Mouse (Mus musculus) layer of hippocampus, postnatal 10 days (tissue): ENCODE measurements around the gene Hist1h3c. TPM values are rescaled to one million over a fixed set of nuclear protein-coding genes. Genes with fewer than 3 reads are reported as not detected.

Source experiments
- DNase-seq, 2 experiments: peaks; one replicate each; pipeline ENCODE4 v3.0.0; 2021; ENCODE audit warnings: low spot score in 2 of 2
- total RNA-seq, 2 experiments: library from RNA; stranded (reverse); gene quantifications; 2 replicates each; pipeline ENCODE4 v1.2.3; 2021

Hist1h3c gene
- total RNA-seq, 2 experiments from 2014 or later, result 23.5 to 26.8 TPM

GRCm38 (mm10) chr13:23740256-23740840 is 5.1 kb downstream of the Hist1h3c start:
- no peak for DNase-seq

DNA sequence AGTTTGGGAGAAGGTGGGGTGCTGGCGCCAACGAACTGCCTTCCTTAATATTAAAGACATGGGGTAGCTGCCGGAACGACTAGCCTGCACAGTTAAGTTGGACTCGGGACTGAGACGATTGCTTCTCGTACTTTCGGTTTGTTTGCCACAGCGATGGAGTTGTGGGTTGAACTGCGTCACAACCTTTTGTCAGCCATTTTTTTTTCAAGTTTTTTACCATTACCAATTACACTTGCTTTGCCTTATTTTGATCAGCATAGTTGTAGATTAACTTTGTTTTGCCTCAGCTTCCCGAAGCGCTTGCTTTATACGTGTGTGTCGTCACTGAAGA is 5.5 kb downstream of the Hist1h3c start:
- no peak for DNase-seq

GRCm38 (mm10) chr13:23739069-23739921 is 6.1 kb downstream of the Hist1h3c start:
- DNase-seq, result peak; percentile 84 to 89

DNA sequence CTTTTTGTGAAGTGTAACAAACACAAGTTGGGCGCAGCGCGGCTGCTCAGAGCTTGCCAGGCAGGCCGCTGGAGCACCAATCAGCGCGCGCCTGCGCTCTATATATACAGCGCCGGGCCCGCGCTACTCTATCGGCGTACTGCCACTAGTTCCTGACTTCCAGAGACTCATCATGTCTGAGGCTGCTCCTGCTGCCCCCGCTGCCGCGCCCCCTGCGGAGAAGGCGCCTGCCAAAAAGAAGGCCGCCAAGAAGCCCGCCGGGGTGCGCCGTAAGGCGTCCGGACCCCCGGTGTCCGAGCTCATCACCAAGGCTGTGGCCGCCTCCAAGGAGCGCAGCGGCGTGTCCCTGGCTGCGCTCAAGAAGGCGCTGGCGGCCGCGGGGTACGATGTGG is 6.7 kb downstream of the Hist1h3c start, which contains the start of gene Hist1h1c:
Hist1h1c (plus strand) TSS at position 132 of the 392 bp plus-strand sequence.
- DNase-seq, result peak; percentile 80 to 85

DNA sequence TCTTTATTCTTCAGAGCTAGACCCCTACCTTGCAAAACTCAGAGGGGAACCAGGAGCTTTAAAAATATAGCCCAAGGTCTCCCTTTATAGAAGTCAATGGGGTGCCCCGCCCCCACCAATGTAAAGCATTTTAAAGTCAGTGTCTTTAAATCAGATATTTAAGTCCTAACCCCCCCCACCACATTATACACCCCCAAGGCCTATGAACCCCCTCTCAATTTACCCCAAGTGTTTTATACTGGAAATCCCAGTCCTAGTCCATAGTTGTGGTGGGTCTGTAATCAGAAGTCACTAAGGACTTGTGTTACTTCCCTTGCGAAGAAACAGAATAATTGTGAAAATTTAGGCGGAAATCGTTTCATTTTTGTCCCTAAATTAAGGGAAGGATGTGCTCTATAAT is 7.4 kb downstream of the Hist1h3c start:
- no peak for DNase-seq

GRCm38 (mm10) chr13:23737091-23737490 is 8.3 kb downstream of the Hist1h3c start:
- no peak for DNase-seq

DNA sequence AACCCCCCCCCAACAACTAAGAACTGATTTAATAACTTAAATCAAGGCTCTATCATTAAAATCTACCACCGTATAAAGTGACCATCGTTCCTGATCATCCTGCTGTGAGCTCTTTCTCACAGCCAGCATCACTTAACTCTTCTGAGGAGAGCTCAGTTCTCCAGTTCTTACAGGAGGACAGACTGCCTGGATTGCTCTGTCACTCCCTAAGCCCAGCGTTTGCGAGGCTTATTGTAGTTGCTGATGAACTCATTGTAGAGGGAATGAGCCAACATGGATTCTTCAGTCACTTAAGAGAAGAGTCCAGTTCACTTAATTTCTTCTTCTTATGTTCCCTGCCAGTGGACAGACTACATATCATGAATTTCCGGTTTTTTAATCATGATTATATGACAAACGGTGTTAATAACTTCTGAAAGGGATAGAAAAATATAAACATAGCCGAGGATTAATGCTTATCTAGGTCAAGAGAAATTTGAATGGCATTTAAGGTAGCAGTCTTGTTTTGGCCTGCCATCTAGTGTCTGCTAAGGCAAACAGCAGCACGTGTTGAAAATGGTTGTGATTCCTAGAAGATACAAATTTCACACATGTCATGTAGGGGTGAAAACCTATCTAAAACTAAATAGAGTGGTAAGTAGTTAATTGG is 13.1 kb downstream of the Hist1h3c start:
- DNase-seq, result no peak

GRCm38 (mm10) chr13:23730479-23730878 is 14.9 kb downstream of the Hist1h3c start:
- DNase-seq, result no peak

DNA sequence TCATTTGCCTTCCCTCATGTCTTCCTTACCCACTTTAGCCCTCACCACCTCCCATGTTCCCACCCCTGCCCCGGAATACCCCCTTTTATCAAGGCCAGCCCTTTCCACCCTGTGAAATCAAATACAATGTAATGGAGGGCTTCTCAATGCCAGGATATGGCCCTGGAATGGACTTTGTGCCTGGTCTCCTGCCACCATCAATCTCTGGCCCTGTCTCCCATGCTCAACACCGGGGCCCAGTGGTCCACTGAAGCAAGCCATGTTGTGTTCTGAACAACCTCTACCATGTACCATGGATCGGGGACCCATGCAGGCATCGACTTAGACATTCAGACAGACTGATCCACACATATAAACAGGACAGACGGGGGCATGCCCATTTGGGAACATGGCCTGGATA is 15.7 kb downstream of the Hist1h3c start:
- no peak for DNase-seq

- peak in 1 of 2 experiments; percentile 12 for DNase-seq
Measured at GRCm38 (mm10) chr13:23729192-23729525, 16.2 kb downstream of the Hist1h3c start.

DNA sequence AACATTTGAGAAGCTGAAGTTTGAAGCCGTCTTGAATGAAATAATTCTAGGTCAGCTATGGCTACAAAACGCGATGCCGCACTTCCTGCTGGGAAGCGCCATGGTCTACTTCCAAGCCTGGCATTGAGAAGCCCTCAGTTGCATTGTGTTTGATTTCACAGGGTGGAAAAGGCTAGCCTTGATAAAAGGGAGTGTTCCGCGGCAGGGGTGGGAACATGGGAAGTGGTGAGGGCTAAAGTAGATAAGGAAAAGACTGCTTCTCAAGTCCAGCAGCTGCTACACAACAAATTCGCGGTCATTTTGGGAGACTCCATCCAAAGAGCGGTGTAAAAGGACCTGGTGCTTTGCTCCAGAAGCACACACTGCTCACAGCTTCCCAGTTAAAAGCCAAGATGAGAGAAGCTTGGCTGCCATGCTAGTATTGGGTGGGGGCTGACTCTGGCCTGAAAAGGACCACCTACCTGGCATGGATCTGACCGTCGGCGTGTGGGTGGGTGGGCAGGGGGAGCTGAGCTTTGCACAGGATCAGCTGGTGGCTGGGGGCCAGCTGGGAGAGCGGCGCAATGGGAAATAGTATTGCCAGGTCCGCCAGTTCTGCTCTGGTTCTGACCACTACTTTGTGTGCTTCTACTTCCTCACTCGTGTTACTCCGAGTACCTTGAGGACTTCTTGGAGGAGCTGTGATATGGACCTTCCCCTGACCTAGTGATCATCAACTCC is 16.8 kb downstream of the Hist1h3c start:
- peak in 1 of 2 experiments; percentile 4 for DNase-seq

DNA sequence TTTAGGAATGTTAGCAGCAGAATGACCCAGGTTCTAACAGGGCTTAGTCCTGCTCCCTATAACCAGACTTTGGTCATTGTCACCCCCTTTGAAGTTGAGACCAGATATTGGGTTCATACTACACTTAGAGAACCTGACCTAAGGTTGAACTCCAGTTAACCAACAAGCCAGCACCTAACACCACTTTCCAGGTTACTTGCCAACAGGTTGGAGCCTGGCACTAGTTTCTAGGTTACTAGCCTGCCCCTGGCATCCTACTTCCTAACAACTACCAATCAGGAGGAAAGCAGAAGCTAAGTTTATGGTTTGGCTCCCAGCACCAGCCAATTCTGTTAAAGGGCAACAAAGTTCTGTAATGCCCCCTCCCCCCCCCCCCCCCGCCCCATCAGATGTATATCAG is 20.2 kb downstream of the Hist1h3c start:
- peak in 1 of 2 experiments; percentile 6 for DNase-seq

DNA sequence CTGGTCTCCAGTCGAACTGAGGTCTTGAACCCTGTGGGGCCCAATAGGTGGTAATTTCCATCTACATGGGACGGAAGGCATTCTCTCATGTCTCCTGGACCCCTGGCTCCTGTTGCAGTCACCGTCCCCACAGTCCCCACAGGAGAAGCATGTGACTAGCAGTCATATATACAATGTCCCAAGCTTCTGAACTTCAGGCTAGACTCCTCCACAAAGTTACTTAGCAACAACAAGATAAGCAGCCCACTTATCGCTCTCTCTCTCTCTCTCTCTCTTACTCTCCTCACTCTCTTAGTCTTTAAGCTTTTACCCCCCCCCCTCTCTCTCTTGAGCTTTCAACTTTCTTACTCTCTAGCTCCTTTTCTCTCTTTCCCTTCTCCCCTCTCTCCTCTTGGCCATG is 21.2 kb downstream of the Hist1h3c start:
- peak in 1 of 2 experiments; percentile 4 for DNase-seq

DNA sequence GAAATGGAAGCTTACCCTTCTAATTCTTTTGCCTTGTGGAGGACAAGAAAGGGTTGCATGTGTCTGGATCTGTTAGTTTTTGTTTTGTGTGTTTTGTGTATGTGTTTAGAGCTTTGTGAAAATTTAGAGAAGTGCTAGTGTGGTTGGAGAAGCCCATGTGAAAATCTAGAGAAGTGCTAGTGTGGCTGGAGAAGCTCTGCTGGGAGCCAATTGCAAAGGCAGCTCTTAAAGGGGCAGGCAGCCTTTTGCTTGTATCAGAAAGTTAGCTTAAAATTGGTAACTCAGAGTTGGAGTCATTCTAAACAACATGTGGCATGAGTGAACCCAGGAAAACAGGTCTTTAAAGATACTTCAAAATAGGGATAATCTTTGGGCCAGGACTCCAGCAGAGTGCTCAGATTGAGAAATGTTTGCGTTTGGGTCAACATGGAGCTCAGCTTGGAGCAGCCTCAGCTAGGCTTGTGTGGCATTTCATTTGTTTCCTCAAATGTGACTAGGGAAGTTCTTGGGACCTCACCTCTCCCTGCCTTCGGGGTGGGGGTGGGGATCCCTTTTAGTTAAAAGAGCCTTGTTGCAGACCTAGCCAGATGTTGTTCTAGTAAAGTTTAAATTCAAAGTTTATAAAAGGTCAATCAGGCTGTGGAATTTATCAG is 27.7 kb downstream of the Hist1h3c start:
- DNase-seq, result peak in 1 of 2 experiments; percentile 4

- peak in 1 of 2 experiments; percentile 6 for DNase-seq
Measured at GRCm38 (mm10) chr13:23717176-23717575, 28.2 kb downstream of the Hist1h3c start.

DNA sequence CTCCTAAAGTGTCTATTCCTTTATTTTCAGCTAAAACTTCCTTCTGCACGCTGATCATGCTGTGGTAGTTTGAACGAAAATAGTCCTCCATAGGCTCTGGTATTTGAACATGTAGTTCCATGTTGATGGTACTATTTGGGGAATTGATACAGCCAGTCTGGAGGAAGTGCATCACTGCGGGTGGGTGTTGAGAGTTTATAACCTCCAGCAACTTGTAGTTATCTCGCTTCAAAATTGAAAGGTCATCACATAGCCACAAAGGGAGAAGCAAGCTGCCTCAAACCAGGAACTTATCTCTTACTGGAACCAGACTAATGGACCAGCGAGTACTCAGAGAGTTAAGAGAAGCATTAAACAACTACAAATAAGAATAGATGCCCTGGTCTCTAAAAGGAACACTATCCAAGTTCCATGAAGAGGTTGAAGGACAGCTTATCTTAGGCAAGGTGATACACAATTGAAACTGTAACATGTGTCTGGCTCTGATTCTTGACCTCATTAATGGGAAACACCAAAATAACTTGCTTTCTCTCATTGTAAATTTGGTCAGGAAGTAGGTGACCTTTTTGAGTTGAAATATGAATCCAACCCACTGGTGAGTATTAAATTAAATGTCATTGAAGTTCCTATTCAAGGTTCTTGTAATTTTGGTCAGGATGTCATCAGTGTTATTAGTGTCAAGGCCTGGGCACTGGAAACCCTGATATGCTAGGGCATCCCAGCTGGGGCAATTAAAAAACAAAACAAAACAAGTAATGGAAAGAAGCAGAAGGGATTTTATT is 28.9 kb downstream of the Hist1h3c start:
- no peak for DNase-seq

DNA sequence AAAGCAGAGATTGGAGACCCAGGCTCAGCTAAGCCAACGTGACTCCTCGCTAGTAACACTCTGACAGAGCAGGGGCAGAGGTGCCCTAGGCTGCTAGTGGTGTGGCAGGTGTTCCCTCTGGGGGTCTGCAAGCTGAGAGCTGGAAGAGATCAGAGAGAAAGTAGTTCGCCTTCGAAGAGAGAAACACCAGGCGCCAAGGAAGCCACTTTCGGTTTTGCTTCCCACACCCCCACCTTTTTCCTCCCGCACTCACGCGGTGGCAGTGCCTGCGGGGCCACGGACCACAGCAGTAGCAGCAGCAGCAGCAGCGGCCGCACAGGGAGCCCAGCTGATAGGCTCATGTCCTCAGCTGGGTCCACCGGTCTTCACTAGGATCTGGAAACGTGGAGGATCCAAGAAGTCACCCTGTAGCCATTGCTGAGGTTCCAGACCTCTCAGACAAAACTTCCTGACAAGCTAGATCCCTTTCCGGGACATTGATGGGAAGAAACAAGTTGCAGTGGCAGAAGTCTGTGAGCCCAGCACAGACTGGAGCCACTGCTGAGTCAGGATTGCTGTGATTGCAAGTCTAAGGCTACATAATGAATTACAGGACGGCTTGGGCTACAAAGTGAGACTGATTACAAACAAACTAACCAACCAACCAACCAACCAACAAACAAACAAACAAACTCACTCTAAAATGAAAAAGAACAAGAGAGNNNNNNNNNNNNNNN is 34.9 kb downstream of the Hist1h3c start, which contains the start of gene Hfe:
Hfe (minus strand) TSS at position 481 of the 716 bp plus-strand sequence.
- peak in 1 of 2 experiments; percentile 45 for DNase-seq

GRCm38 (mm10) chr13:23709714-23710373 is 35.6 kb downstream of the Hist1h3c start:
- no peak for DNase-seq

DNA sequence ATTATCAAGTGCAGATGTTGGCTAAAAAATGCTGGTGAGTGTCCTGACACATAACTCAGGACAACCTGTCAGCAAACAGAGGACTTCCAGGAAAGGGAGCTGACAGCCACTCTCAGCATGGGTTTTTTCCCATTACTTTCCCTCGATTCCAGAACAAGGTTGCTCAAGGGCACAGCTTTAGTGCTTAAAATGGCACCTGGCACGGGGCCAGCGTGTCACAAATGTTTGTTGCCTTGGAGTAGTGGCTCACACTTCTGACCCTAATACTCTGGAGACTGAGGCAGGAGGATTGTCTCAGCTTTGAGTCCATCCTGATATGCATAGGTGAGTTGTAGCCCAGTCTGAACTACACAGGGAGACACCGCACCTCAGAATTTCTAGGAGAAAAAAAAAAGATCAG is 36.7 kb downstream of the Hist1h3c start:
- DNase-seq, result peak in 1 of 2 experiments; percentile 4
